Mouse (Mus musculus): ENCODE measurements around the gene Srgn. TPM values are rescaled to one million over a fixed set of nuclear protein-coding genes. Genes with fewer than 3 reads are reported as not detected.

Srgn gene
- total RNA-seq (2014; fragmentation: Nextera tagmentation), result 2,018 and 2,531 TPM in 2 replicates
- total RNA-seq (2017), result 2,281 and 2,967 TPM in 2 replicates

DNA sequence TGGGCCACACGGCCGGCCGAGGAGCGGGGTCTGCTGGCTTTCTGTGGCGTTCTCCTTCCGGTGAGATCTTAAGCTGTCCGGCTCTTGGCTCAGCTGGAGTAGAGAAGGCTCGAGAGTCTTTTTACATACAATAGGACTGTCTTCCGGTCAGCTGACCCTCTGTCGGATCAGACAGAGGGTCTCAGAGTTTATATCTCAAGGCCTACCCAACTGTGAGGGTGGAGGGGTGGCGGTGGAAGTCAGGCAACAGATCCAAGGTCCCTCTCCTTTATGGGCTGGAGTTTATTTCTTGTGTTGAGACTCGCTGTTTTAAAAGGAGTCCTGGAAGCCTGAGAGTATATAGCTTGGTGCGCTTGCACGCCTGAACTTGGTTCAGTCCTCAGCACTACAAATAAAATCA, at the start of gene Srgn:
Gene Srgn (minus strand): TSS at position 101 of the 400 bp plus-strand sequence.
- ATAC-seq (replicated peaks; ENCODE audit: poor library complexity, severe bottlenecking), result no peak

DNA sequence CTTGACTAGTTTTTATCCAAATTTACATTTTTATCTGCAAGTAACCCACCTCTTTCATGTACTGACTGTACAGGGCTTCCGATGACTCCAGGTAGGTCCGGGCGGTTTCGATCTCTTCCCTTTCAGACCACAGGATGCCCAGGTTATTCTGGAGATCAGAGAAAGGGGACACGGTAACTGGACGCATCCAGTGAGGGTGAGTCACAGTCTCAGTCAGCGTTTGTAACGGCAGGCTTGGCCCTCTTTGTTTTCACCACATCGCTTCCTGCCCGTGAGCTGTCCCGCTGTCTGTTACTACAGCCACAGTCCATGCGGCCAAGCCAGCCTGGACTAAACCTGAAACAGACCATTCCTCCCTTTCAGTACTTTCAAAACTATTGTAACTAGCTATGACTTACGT, 47.8 kb upstream of the Srgn start:
- no peak for ATAC-seq (replicated peaks; ENCODE audit: poor library complexity, severe bottlenecking)

DNA sequence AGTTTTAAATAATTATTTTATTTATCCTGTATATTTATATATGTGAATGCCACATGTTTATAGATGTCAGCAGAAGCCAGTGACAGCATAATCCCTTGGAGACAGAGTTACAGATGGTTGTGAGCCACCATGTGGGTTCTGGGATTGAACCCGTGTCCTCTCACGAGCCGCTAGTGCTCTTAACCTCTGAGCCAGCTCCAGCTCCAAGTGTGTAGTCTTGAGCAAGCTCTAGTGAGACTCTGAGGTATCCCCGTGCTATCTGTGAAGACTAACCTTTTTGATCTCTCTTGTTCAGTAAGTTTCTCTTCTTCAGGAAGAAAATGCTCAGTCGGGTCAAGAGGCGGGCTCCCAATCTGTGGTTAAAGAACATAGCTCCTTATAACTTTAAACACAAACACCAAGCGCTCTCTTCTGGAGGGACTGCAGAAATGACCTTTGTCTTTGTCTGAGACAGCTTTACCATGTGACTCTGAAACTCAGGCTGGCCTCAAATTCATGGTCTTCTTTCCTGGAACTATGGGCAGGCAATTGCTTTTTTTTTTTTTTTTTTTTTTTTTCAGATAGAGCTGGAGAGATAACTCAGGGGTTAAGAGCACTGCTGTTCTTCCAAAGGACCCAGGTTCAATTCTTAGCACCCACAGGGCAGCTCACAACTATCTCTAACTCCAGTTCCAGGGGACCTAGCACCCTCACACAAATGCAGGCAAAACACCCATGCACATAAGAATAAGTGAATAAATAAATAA, 43.0 kb upstream of the Srgn start:
- no peak for ATAC-seq (replicated peaks; ENCODE audit: poor library complexity, severe bottlenecking)

DNA sequence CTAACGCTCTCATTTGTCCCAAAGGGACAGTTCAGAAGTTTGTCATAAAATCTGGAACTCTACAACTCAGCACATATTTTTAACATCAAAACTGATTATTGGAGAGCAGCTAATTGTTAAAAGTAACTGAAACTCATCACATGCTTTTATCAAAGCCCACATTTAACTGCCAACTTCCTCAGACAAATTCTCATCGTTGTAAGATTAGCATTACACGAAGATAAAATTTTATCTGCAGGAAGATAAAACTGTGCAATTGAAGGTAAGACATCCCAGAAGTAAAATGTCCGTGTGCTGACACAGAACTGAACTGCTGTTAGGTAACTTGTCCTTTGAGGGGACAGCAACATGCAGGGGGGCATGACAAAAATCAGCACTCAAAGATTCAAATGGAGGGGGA, 41.6 kb upstream of the Srgn start:
- ATAC-seq (replicated peaks; ENCODE audit: poor library complexity, severe bottlenecking), result no peak

DNA sequence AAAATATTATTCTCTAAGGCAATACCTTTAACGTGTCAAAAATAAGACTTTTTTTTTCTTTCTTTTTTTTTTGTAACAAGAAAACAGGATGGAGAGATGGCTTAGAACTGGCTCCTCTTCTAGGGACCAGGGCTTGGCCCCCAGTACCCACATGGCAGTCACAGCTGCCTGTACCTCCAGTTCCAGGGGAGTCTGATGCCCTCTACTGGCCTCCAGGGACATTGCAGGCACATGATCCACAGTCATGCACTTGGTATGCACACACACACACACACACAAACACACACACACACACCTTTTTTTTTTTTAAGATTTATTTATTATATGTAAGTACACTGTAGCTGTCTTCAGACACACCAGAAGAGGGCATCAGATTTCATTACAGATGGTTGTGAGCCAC, 30.5 kb upstream of the Srgn start:
- no peak for ATAC-seq (replicated peaks; ENCODE audit: poor library complexity, severe bottlenecking)

DNA sequence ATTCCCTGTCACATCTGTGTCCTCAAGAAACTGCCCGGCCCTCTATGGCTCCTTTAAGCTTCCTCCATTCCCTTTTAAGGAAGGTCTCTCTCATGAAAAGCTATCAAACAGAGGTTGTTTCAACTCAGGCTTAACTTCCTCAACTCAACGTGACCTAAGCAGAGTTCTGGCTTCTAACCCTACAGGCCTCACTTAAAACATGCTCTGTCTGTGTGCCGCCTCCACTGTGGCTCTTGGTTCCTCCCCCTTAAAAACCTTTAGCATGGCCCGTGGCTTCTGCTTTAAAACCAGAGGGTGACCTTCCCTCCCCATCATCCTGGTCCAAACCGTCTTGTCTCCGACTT, 29.3 kb upstream of the Srgn start:
- peak; percentile 54 for ATAC-seq (replicated peaks; ENCODE audit: poor library complexity, severe bottlenecking)

DNA sequence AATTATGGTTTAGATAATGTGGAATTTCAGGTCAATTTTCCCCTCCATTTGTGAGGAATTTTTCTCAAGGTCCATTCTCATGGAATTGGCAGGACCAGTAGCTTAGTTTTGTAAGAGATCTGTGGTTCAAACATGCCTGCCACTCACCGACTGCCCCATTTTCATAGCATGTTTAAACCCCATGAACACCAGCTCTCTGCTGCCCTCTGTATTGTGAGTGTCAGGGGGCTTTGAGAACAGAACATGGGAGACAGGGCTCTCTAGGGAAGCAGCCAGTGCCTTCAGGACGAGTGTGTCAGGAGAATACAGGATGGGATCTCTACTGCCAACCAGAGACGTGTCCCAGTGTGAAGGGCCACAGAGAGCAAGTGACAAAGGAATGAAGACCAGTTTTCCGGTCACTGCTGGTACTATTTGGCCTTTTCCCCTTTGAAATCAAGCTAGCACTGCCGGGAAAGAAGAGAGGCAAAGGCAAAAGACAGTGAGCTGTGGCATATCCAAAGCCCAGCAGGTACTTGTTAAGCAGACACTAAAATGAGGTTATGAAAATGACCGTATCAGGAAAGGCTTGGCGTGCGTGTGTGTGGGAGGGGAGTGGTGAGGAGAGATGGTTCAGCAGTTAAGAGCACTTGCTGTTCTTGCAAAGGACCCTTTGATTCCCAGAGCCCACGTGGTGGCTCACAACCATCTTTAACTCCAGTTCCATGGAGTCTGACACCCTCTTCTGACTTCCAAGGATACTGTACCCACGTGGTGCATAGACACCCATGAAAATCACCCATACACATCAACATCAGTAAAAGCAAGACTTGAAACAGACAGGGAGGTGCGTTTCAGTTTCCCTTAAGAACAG, 28.7 kb upstream of the Srgn start:
- no peak for ATAC-seq (replicated peaks; ENCODE audit: poor library complexity, severe bottlenecking)

DNA sequence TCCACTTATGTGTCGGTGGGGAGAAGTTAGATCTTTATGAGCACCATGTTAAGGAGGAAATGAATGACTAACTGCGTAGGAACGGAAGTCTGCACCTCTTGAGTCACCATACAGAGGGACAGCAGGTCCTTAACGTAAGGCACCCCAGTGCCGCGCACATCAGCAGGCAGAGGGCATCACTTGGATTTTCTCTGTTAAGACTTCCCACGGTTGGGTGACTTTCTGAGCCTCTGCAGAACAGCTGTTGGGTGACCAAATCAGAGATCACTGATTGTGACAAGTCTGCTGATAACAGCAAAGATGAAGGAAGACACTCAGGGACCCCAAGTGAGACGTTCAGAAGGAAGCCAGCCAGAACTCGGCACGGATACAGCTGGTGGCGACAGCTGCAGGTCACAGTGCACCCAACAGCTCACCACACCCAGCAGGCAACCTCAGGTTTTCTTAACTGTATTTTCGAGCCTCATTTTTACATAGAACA, 26.4 kb upstream of the Srgn start:
- peak; percentile 83 for ATAC-seq (replicated peaks; ENCODE audit: poor library complexity, severe bottlenecking)

DNA sequence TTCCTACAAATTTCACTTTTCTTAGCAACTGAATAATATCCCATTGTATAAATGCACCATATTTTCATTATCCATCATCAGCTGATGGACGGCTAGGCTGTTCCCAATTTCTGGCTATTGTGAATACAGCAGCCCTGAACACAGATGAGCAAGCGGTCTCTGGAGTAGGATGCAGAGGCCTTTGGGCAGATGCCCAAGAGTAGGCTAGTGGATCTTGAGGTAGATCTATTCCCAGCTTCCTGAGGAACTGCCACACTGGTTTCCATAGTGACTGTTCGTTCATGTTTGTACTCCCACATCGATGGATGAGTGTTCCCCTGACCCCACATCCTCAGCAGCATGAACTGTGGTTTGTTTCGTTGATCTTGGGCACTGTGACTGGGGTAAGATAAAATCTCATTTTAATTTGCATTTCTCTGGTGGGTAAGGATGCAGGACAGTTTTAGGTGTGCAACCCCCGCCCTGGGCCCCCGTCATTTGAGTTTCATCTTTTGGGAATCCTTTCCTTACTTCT, 23.6 kb upstream of the Srgn start:
- no peak for ATAC-seq (replicated peaks; ENCODE audit: poor library complexity, severe bottlenecking)

DNA sequence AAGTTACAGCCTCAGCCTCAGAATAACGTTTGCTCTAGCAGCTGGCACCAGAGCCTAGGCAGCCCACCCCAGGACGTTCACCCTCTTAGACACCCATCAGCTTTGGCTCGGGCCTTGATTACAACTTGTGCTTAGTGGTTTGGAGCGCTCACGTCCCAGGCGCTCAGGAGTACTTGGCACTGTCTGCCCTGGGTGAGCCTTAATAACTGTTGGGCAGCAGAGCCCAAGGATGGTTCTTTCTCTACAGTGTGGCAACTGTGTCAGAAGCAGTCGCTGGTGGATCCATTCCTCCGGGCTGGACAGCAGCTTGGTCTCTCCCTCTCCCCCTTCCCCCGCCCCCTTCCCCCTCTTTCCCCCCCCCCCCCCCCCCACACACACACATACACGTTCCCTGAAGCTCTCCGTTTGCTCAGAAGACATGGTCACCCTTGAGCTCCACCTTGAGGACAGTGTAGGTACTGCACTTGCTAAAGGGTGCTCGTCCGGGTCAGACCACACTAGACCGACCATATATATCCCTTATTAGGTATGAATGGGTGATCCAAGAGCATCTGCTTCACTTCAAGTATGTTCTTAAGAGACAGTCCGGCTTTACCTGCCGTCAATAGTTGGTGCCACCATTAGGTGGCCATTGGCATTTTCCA, 22.4 kb upstream of the Srgn start:
- ATAC-seq (replicated peaks; ENCODE audit: poor library complexity, severe bottlenecking), result peak; percentile 68

DNA sequence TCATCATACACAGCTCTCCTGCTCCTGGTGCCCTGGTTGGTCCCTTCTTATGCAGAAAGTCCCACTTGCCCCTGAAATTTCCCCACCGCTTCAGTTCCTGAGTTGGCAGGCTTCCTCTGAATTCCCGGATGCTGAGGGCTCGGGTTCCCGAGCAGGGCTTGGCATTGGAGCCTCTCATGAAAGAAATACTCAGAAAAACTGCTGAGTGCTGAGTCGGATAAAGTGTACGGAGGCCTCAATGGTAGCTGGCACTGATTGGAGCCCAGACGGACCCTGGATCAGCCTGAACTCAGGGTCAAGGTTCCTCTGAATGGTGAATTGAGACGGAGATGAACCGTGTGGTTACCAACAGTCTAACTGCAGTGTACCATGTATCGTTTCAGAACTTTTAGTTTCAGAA, 19.2 kb upstream of the Srgn start:
- ATAC-seq (replicated peaks; ENCODE audit: poor library complexity, severe bottlenecking), result no peak

DNA sequence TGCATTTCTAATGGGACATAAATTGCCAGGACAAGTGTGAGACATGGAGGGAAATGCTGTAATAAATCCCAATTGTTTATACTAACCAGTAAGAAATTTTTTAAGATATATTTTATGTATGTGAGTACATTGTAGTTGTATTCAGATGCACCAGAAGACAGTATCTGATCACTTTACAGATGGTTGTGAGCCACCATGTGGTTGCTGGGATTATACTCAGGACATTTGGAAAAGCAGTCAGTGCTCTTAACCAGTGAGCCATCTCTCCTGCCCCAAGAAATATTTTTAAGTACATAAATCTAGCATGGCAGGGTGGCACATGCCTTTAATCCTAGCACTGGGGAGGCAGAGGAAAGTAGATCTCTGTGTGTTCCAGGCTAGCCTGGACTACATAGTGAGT, 18.5 kb upstream of the Srgn start:
- ATAC-seq (replicated peaks; ENCODE audit: poor library complexity, severe bottlenecking), result no peak

DNA sequence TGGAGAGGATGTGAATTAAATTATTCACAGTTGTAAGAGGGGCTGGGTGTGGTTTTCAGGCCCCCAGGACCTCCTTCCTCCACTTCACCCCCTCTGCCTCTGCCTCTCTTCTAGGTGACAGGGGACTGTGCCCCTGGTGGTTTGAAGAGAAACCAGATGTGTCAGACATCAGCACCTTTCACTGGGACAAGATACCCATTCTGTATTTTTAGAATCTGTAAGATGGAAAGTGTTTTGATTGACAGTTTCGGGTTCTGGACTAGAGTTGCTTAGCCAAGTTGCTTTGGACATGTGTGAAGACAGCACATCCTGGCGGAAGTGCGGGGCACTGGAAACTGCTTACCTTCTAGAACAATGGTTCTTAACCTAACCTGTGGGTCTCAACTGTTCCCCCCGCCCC, 17.1 kb upstream of the Srgn start:
- ATAC-seq (replicated peaks; ENCODE audit: poor library complexity, severe bottlenecking), result no peak

DNA sequence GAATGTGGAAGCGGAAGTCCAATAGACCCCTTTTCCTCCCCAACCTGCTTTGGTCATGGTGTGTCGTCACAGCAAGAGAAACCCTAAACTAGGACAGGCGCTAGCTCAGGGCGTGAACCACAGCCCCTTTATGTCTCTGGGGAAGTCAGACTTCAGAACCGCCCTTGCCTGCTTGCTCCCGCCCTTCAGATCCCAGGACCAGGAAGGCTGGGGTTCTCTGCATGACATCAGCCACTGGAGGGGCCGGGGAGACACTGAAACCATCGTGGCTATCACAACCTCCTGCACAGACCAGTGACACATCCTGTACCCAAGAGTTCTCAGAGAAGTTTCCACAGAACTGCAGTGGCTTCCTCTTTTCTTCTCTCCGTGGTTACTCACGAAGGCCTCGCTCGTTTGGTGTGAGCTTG, 16.2 kb upstream of the Srgn start:
- ATAC-seq (replicated peaks; ENCODE audit: poor library complexity, severe bottlenecking), result peak; percentile 78

DNA sequence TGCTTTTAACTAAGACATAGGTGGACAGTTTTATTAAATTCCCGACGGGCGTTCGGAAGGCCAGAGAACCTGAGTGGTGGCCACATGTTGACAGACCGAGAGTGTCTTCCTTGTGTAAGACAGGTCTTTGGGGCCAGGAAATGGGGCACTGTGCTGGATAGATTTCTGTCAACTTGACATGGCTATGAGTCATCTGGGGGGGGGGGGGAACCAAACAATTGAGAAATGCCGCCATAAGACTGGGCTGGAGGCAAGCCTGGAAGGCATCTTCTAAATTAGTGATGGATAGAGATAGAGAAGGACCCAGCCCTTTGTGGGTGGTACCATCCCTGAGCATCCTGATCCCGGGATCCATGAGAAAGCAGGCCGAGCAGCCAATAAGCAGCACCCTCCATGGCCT, 15.7 kb upstream of the Srgn start:
- peak; percentile 34 for ATAC-seq (replicated peaks; ENCODE audit: poor library complexity, severe bottlenecking)

DNA sequence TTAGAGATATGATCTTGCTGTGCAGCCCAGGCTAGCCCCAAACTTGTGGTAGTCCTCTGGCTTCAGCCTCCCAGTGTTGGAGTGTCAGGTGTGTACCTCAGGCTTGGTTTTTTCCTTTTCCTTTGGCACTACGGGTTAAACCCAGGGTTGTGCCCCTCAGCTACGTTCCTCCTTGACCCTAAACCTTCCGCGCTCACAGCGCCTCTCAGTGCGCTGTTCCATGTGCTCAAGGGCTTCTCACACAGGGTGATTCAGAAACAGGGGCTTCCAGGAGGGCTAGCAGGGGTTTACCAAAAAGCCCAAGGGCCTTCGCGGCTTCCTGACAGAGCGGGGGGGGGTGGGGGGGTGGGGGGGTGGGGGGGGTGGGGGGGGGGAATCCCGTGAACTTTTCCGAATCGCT, 15.3 kb upstream of the Srgn start:
- ATAC-seq (replicated peaks; ENCODE audit: poor library complexity, severe bottlenecking), result no peak

DNA sequence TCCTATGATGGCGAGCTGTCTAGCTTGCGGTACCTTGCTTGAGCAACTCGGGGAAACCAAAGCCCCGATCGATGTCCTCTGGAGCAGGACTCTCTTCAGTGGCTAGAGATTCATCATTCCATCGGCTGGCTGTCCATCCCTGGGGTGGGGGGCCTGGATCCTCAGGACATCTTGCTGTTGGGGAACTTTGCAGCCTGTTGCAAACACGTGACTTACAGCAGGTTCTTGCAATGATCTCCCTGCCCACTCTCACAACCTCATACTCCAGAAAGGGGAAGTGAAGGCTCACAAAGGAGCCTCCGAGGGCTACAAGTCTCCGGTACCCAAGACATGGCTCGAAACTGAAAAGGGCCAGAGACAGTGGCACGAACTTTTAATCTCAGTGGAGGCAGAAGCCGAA, 14.2 kb upstream of the Srgn start:
- ATAC-seq (replicated peaks; ENCODE audit: poor library complexity, severe bottlenecking), result peak; percentile 43

DNA sequence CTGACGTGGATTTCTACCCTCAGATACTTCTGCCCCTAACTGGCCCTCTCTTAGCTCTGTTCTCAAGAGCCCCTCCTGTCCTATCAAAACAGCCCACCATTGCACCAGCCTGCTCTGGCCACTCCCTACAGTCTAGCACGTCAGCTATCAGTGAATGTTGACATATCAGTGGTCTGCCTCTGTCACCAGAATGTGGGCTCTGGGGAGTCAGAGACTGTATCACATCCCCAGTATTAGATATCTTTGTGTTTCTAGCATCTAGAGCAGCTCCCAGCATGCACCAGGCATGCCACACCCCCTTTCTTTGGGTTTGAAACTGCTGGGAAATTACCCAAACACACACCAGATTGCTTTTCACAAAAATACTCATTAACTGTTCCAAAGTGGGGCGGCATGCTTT, 13.5 kb upstream of the Srgn start:
- peak; percentile 18 for ATAC-seq (replicated peaks; ENCODE audit: poor library complexity, severe bottlenecking)

DNA sequence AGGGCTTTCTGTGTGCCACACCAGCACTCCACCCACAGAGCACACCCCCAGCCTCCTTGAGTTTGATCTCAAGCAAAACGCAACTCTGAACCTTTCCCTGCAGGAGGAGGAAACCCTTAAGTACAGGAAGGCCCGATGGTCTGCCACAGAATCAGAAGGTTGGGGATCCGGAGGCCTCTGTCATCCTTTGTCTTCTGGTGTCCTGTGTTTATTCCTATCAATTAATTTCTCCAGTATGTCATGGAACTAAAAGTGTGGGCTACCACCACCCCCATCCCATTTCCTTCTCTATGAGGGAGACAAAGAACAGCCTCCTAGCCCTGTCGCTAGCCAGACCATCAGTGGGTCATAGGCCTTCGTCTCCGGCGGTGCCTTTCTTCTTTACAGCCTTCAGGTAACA, 7.3 kb upstream of the Srgn start:
- no peak for ATAC-seq (replicated peaks; ENCODE audit: poor library complexity, severe bottlenecking)

DNA sequence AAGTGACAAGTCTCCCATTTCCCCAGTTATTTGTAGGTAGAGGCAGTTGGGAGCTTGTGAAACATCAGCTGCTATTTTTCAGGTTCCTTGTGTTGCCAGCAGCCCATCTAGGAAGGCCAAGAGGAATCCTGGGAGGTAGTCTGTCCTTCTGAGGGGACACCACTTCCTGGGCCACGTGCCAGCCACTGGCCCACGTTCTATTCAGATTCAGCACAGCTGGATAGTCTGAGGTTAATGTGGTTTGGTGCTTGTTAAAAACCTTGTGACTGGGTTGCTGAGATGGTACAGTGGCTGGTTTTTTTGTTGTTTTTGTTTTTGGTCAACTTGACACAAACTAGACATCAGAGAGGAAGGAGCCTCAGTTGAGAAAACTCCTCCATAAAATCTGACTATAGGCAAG, 5.6 kb upstream of the Srgn start:
- peak; percentile 92 for ATAC-seq (replicated peaks; ENCODE audit: poor library complexity, severe bottlenecking)

DNA sequence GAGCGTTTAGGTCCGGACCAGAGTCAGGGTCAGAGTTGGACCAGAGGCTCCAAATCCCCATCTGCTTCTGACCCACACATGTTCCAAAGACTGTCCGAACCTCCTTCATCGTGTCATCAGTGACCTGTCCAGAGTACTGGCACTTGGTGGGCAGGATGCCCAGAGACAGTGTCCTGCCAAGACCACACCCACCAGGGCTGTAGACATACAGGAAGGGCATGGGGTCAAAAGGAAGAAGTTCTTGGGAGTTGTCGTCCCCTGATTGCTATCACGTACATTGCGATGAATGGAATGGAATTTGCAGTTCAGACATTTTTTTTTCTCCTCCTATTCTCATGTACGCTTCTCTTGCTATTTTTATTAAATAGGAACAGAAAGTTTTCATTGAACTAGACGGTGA, 2.9 kb upstream of the Srgn start:
- ATAC-seq (replicated peaks; ENCODE audit: poor library complexity, severe bottlenecking), result peak; percentile 39; the same call in 1 of the 2 replicates
